Mouse (Mus musculus) embryo, embryonic 10.5 days (tissue): ENCODE measurements around the gene Esrp2.
A peak's percentile ranks its signal among the peaks of the same experiment; 100 is the strongest.

Experiments used
- DNase-seq: peaks from one replicate; pipeline ENCODE4 v3.0.0-alpha.2; 2015; ENCODE audit warnings: low spot score

Esrp2 gene

DNA sequence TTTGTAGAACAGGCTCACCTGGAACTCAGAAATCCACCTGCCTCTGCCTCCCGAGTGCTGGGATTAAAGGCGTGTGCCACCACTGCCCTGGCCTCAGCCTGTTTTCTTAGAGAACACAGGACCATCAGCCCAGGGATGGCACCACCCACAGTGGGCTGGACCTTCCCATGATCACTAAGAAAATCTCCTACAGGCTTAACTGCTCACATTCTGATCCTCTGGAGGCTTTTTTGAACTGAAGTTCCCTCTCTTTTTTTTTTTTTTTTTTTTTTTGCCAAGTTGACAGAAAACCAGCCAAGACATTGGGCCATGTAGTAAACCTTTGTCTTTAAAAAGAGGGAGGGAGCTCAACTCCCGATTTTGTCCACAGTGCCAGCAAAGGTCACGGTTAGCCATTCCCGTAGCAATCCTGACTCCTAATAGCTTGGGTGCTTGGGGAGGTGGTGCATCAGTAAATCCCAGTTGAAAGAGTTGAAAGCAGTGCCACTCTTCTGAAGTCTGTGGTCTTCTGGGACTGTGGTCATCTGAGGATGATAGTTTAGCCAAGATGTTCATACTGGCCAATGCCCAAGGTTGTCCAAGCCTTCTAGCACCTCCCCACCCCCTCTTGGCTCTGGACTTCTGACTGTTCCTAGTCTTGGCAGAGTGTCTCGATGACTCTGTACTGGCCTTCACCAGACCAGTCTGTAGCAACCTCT lies 11.2 kb upstream of the Esrp2 start:
- DNase-seq: no peak

DNA sequence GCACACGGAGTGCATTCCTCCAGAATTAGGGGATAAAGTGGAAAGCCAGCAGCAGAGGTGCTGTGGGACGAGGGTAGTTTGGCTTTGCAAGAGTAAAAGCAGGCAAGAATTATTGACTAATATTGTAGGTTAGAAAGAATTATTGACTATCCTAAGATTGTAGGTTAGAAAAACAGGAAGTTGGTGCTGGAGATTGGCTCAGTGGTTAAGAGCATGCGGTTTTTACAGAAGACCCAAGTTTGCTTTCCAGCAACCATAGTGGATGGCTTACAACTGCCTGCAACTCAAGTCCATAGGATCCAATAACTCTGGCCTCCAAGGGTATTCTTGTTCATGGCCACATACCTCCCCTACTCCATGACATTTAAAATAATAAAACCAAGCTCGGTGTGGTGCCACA lies 9.2 kb upstream of the Esrp2 start:
- DNase-seq: no peak

DNA sequence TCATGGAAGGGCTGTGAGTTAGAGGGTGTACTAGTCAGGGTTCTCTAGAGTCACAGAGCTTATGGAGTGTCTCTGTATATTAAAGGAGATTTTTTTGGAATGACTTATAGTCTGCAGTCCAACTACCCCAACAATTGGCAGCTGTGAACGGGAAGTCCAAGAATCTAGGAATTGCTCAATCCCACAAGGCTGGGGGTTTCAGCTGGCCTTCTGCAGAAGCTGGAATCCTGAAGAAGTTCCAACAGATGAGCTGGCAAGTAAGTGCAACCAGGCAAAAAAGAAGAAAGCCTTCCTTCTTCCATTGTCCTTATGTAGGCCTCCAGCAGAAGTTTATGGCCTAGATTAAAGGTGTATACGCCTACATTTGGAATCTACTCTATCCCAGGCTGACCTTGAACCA lies 8.6 kb upstream of the Esrp2 start:
- DNase-seq: no peak

- DNase-seq: peak; percentile 95
Measured at GRCm38 (mm10) chr8:106140769-106141168, 4.0 kb upstream of the Esrp2 start.

GRCm38 (mm10) chr8:106140191-106140590 lies 3.4 kb upstream of the Esrp2 start:
- DNase-seq: no peak

DNA sequence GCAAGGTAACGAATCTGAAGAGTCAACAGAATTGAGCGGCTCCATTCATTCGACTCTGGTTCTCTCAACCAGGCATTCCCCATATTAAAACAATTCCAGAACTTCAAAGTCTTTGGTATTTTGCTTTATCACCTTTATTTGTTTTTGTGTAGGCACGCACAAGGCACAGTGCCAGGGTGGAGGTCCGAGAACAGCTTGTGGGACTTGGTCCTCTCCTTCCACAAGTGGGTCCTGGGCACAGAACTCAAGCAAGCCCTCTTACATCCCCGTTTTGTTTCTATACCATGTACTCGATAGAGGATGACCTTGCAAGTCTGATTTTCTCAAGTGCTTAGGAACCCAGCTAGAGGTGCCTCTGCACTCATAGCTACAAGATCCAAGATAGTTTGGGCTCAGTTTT lies 1.8 kb upstream of the Esrp2 start:
- peak; percentile 9 for DNase-seq

- peak; percentile 82 for DNase-seq
Measured at GRCm38 (mm10) chr8:106137906-106138477, 1.2 kb upstream of the Esrp2 start.

GRCm38 (mm10) chr8:106137218-106137905 lies 588 bp upstream of the Esrp2 start:
- DNase-seq: peak; percentile 29

DNA sequence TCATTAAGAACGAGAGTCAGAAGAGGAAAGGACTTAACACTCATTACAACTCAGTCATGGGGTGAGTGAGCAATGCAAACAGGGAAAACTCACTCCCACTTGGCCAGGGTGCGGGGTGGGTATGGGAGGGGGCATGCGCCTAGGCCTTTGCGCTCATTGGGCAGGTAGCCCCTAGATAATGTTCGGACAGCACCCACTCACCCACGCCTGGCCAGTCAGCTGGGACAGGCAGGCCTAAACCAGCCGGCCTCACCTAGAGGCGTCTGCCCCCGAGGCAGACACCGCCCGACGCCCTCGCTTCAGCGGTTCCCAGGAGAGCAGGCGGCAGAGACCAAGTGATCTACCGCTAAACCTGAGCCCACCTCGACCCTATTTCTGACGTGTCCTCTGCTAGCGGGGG lies 1.1 kb downstream of the Esrp2 start:
- no peak for DNase-seq

DNA sequence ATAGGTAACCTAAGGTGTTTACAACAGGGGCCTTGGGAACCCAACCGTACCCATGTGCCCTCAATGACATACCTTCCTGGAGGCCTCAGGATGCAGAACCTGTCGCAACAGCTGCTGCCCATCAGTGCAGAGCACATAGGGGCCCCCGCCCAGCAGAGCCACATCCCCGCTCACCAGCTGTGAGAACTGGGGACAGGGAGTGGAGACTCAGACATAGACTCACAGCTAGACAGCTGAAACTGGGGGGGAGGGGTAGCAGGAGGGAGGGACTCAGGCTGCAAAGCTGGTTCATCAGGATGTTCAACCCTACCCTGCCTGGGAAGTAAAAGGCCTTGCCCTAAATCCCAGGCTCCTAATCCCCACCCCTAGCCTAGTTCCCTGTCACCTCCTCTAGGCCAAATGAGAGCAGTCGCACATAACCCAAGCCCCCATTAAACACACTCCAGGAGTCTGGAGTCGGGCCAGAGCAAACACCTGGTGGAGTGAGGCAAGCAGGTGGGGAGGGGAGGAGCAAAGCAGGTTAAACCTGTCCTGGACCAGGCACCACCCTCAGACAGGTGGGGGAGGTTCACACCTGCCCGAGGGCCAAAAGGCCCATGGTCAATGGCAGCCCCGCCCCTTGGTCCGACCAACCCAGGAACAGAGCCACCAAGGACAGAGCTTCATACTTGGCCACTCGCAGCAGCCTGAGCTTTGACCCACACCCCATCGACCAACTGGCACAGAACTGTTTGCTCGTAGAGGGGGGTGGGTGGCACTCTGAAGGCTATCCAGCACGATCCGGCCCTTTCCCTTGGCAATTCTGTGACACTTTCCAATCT lies 1.8 kb downstream of the Esrp2 start:
- DNase-seq: peak; percentile 17

DNA sequence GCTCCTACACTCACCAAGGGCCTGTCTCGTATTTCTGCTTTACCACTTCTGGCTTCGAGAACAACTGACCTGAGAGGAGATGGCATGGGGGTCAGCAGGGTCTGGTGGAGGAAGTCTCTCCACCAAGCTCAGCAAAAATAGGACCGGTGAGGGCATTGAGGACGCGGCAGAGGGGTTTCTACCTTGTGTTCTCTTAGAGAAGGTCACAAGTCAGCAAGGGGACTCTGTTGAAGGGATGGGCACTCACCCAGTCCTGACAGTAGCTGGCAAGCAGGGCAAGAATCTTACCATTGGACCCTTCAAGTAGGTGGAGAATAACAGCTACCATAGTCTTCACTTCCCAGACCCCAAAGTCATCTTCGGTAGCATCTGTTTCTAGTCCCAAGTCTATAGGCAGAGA lies 2.8 kb downstream of the Esrp2 start:
- DNase-seq: no peak

DNA sequence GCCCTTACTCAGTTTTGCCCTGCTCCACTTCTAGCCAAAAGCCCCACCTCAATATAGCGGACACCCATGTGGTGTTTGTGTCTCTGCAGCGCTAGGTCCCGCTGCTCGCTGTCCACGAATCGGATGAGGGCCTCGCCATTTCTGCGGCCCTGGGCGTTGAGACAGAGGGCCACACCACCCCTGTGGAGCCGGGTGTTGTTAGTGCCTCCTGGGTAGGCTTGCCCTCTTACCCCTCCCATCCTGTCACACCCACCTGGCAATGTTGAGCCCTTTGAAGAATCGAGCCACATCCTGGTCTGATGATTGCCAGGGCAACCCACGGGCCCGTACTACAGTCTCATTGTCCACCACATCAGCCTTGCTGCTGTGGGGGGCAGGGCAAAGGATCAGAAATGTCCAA lies 3.2 kb downstream of the Esrp2 start:
- no peak for DNase-seq

DNA sequence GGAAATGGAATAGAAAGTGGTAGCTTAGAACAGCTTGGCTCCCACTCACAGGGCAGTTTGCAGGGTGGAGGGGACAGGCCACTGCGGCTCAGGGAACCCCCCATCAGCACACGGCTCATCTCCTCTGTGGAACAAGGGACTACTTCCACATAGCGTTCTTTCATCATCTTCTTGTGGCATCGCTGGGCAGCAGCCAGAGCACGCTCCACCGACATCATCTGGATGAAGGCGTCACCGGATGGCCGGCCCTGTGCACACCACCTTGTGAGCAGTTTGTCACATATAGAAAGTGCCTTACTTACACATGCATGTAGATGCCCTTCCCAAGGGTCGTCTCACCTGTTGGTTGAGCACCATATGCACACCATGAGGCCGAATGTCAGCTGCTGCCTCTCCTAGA lies 4.4 kb downstream of the Esrp2 start:
- DNase-seq: no peak

DNA sequence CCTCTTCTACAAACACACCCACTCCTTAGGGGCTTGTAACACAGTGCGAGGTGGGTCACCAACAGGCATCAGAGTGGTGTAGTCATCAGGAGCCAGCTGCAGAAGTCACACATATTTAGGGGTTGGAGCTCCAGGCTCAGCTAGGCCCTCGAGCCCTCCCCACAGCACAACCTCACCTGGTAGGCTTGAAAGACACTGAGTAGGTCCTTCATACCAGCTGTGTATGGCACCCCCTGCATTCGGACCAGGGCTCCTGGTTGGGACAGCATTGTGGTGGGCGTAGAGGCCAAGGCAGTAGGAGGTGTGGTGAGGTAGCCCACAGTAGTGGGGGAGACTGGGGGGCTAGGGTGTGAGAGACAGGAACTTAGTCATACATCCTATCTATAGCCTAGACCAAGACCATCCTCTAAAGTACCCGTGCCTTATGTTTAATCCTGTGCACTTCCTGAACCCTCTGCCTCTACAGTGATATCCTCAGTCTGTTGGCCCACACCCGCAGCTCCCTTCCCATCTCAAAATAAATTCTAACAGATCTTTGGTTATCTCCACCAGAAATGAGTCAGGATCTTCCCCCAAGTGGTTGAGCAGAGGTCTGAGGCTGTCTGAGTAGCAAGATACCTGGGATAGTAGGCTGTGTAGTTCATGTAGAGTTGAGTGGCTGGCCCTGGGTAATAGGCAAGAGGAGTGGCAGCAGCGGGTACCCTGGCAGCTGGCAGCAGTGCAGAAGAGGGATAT lies 5.1 kb downstream of the Esrp2 start:
- no peak for DNase-seq

GRCm38 (mm10) chr8:106131021-106131420 lies 5.8 kb downstream of the Esrp2 start:
- no peak for DNase-seq

GRCm38 (mm10) chr8:106130505-106130904 lies 6.3 kb downstream of the Esrp2 start:
- DNase-seq: no peak

- DNase-seq: no peak
Measured at GRCm38 (mm10) chr8:106129997-106130396, 6.8 kb downstream of the Esrp2 start.

DNA sequence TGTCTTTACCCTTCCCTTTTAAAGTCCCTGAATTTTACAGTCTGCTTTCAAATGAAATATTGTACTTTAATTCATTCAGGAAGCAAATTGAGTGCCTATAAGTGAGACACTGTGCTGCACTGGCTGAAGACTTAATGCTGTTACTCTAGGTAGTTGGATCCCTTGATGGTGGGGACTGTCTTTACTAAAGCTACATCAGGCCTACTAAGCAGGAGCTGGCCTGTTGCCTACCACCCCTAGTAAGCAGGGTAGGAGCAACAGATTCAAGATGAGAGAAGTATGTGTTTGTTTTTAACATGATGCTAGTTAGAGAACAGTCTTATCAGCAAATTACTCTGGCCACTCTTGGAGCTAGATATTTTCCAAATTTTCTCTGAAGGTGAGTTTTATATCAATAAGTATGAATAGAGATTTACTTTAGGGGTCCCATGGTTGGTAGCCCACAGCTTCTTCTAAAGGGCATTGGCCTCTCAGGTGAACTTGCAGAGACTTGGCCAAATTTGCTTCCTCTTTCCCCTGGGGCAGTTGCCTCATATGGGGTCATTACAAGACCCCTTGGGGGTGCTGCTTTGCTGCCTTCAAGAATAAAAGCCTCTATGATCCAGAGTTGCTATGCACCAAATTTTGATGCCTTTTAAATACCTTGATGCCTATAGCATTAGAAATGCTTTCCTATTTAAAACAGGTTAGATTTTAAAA lies 7.4 kb downstream of the Esrp2 start:
- no peak for DNase-seq

DNA sequence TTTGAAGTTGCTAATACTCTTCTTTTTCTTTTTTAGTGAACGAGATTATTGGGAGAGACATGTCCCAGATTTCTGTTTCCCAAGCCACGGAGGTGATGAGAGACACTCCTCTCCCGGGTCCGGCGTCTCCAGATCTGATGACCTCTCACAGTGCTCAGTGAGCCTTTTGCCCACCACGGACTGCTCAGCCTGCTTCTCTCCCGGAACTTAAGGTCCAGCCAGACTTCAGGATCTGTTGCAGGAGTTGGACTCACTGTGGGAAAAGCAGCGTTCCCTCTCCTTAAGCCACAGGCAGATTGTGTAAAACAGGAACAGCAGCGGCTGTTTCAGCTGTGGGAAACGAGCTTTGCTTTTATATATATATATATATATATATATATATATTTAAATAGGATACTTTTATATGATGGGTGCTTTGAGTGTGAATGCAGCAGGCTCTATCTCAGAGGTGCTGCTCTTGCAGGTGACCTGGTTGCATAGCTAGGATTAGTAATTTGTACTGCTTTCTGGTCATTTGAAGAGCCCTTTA lies 8.8 kb downstream of the Esrp2 start:
- no peak for DNase-seq

- DNase-seq: no peak
Measured at GRCm38 (mm10) chr8:106127054-106127453, 9.7 kb downstream of the Esrp2 start.

- no peak for DNase-seq
Measured at GRCm38 (mm10) chr8:106126055-106126454, 10.7 kb downstream of the Esrp2 start.
